Mouse (Mus musculus) liver, adult 2 months (tissue): ENCODE results near the gene Znhit2.

ENCODE experiments used
- CTCF ChIP-seq: fragments of 200-500 bp; IDR thresholded peaks from 2 replicates; pipeline ENCODE4 v1.5.1; 2011; ENCODE audit warnings: low read depth, low read length, control low read depth
- POLR2A ChIP-seq: fragments of 200-500 bp; IDR thresholded peaks from 2 replicates; pipeline ENCODE4 v1.6.1; 2011; ENCODE audit warnings: low read length, control low read depth; ENCODE audit not compliant: insufficient read depth; ENCODE audit errors: extremely low read depth

- no peak for TF ChIP-seq POLR2A
- no peak for TF ChIP-seq CTCF
These were observed 23.3 kb upstream of the Znhit2 start for GRCm38 (mm10) chr19:6037695-6038094.
